Mouse (Mus musculus): ENCODE results near the gene Uba3.

DNA sequence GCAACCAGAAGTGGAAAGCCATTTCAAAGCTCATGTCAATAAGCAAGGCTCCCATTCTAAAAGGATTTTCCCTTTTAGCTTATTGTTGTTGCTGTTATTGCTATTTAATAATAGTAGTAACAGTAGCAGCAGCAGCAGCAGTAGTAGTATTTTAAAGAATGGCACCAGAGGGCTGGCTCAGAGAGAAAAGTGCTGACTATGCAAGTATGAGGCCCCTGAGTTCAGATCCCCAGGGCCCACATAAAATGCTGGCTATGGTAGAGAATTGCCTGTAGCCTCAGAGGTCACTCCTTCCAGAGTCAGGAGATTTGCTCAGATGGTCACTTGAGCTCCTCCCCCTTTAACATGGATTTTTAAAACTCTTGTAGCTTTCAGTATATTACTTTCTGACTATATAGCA is 39.8 kb upstream of the Uba3 start:
- TF ChIP-seq CTCF (conservative IDR thresholded peaks at IDR 0.05; ENCODE audit: insufficient read depth, insufficient read length, low read depth, low read length) = no peak
- no peak for TF ChIP-seq POLR2A (IDR thresholded peaks at IDR 0.05; ENCODE audit: low read depth, low read length)
